Mouse (Mus musculus): ENCODE measurements around the gene Atg101. TPM values are rescaled to one million over a fixed set of nuclear protein-coding genes. Genes with fewer than 3 reads are reported as not detected.

Atg101 gene
- polyA plus RNA-seq, 1 experiment, result 2.8 TPM

GRCm38 (mm10) chr15:101277351-101277899 lies 6.6 kb upstream of the Atg101 start:
- no peaks in the 10 kb centered on the region; the same call in none of the 2 replicates for H3K4me1 ChIP-seq (ENCODE audit: control insufficient read depth)
- no peaks in the 10 kb centered on the region for H3K36me3 ChIP-seq (ENCODE audit: control insufficient read depth)
- no peak overlapping the region for H3K4me3 ChIP-seq (replicated peaks)
- H3K9me3 ChIP-seq (ENCODE audit: control insufficient read depth, low read length), result no peaks in the 10 kb centered on the region
- no peaks in the 10 kb centered on the region for H3K27me3 ChIP-seq (ENCODE audit: control insufficient read depth)
- no peak for TF ChIP-seq GATA1 (IDR thresholded peaks at IDR 0.05; ENCODE audit: low read length)
- no peak for TF ChIP-seq TAL1 (IDR thresholded peaks at IDR 0.05; ENCODE audit: low read length)

DNA sequence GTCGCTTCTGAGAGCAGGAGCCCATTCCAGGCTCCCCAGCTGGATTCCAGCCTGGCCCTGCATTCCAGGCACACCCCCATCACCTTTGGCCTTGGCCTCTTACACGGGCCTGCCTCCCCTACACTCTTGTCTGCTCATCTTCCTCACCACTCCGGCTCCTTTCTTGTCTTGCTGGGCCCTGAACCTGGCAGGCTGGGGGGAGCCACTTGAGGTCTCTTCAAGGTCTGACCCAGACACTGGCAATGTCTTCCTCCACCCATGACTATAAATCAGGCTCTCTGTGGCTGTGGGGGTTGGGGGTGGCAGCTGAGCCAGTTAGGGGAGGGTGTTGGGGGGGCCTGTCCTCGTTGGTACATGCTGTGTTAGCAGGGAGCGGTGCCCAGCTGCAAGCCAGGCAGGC lies 5.5 kb upstream of the Atg101 start:
- Histone ChIP-seq H3K4me1 (ENCODE audit: control insufficient read depth) (peaks cover 8% of the 10 kb centered on the region), H3K27me3 (ENCODE audit: control insufficient read depth) (no peaks in the 10 kb centered on the region), H3K9me3 (ENCODE audit: control insufficient read depth, low read length) (no peaks in the 10 kb centered on the region), H3K36me3 (ENCODE audit: control insufficient read depth) (no peaks in the 10 kb centered on the region), H3K4me3 (replicated peaks) (no peak overlapping the region)
- TF ChIP-seq GATA1 (IDR thresholded peaks at IDR 0.05; ENCODE audit: low read length) (no peak), TAL1 (IDR thresholded peaks at IDR 0.05; ENCODE audit: low read length) (no peak)

DNA sequence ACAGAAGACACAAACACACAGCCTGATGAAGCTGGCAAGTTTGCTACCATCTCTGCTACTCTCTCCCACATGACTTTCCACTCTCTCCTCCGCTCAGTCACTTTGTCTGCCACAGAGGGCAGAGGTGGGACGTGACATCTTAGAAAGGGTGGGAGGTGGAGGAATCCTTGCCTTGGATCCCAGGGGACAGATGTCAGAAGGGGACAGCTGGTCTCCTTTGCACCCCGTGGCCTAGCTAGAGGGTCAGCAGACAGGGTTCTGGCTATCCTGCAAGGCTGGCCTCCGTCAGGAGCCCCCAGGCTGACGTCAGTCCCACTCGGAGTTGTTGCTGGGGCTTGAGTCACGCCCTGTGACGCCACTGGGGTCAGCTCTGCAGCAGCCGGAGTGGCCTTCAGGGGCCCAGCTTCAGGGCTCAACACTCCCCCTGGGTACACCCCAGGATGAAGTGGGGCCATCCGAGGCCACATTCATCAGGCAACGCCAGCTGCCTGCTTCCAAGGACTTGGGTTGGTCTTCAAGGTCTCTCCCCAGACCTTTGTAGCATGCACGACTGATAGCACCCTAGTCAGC lies 4.6 kb upstream of the Atg101 start:
- TF ChIP-seq TAL1 (IDR thresholded peaks at IDR 0.05; ENCODE audit: low read length) (no peak), GATA1 (IDR thresholded peaks at IDR 0.05; ENCODE audit: low read length) (no peak)
- no peak overlapping the region for H3K4me3 ChIP-seq (replicated peaks)
- no peaks in the 10 kb centered on the region for H3K27me3 ChIP-seq (ENCODE audit: control insufficient read depth)
- no peaks in the 10 kb centered on the region for H3K36me3 ChIP-seq (ENCODE audit: control insufficient read depth)
- H3K9me3 ChIP-seq (ENCODE audit: control insufficient read depth, low read length), result no peaks in the 10 kb centered on the region
- peaks cover 12% of the 10 kb centered on the region for H3K4me1 ChIP-seq (ENCODE audit: control insufficient read depth)

DNA sequence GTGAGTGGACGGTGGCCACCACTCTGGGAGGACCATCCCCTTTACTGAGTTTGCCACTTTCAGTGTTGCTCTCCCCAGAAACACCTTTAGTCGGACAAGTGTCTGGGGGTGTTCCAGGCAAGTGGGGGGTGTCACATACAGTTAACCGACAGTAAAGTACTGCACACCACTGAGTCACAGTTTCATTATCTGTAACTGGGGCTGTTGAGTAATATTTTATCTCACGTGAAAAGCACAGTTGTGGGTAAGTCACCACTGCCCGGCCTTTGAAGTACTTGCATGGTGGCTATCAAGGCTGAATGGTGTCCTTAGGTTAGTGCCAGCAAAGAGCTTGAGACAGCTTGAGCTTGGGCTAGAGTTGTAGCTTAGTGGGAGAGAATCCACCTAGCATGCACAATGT lies 1.6 kb upstream of the Atg101 start:
- H3K4me1 ChIP-seq (ENCODE audit: control insufficient read depth), result peaks cover 38% of the 10 kb centered on the region
- H3K27me3 ChIP-seq (ENCODE audit: control insufficient read depth), result no peaks in the 10 kb centered on the region
- peaks cover 15% of the 10 kb centered on the region for H3K36me3 ChIP-seq (ENCODE audit: control insufficient read depth)
- no peaks in the 10 kb centered on the region for H3K9me3 ChIP-seq (ENCODE audit: control insufficient read depth, low read length)
- TF ChIP-seq TAL1 (IDR thresholded peaks at IDR 0.05; ENCODE audit: low read length) (no peak), GATA1 (IDR thresholded peaks at IDR 0.05; ENCODE audit: low read length) (no peak)
- H3K4me3 ChIP-seq (replicated peaks), result no peak overlapping the region

GRCm38 (mm10) chr15:101283183-101283910 lies 725 bp upstream of the Atg101 start:
- Histone ChIP-seq H3K27me3 (ENCODE audit: control insufficient read depth) (no peaks in the 10 kb centered on the region), H3K9me3 (ENCODE audit: control insufficient read depth, low read length) (no peaks in the 10 kb centered on the region), H3K4me1 (ENCODE audit: control insufficient read depth) (peaks cover 38% of the 10 kb centered on the region), H3K36me3 (ENCODE audit: control insufficient read depth) (peaks cover 23% of the 10 kb centered on the region), H3K4me3 (replicated peaks) (peak overlapping the region; percentile 70)
- TF ChIP-seq TAL1 (IDR thresholded peaks at IDR 0.05; ENCODE audit: low read length) (no peak), GATA1 (IDR thresholded peaks at IDR 0.05; ENCODE audit: low read length) (no peak)

- H3K4me1 ChIP-seq (ENCODE audit: control insufficient read depth), result peaks cover 38% of the 10 kb centered on the region
- TF ChIP-seq TAL1 (IDR thresholded peaks at IDR 0.05; ENCODE audit: low read length) (no peak), GATA1 (IDR thresholded peaks at IDR 0.05; ENCODE audit: low read length) (no peak)
- no peak overlapping the region for H3K4me3 ChIP-seq (replicated peaks)
- H3K27me3 ChIP-seq (ENCODE audit: control insufficient read depth), result no peaks in the 10 kb centered on the region
- H3K9me3 ChIP-seq (ENCODE audit: control insufficient read depth, low read length), result no peaks in the 10 kb centered on the region
- peaks cover 52% of the 10 kb centered on the region for H3K36me3 ChIP-seq (ENCODE audit: control insufficient read depth)
Measured at GRCm38 (mm10) chr15:101286129-101286770, 2.2 kb downstream of the Atg101 start.

GRCm38 (mm10) chr15:101287361-101287760 lies 3.3 kb downstream of the Atg101 start:
- no peak for TF ChIP-seq TAL1 (IDR thresholded peaks at IDR 0.05; ENCODE audit: low read length)
- no peak for TF ChIP-seq GATA1 (IDR thresholded peaks at IDR 0.05; ENCODE audit: low read length)
- H3K4me3 ChIP-seq (replicated peaks), result no peak overlapping the region
- peaks cover 38% of the 10 kb centered on the region for H3K4me1 ChIP-seq (ENCODE audit: control insufficient read depth)
- peaks cover 58% of the 10 kb centered on the region for H3K36me3 ChIP-seq (ENCODE audit: control insufficient read depth)
- H3K27me3 ChIP-seq (ENCODE audit: control insufficient read depth), result no peaks in the 10 kb centered on the region
- H3K9me3 ChIP-seq (ENCODE audit: control insufficient read depth, low read length), result no peaks in the 10 kb centered on the region

GRCm38 (mm10) chr15:101290354-101290753 lies 6.3 kb downstream of the Atg101 start:
- Histone ChIP-seq H3K4me3 (replicated peaks) (no peak overlapping the region), H3K36me3 (ENCODE audit: control insufficient read depth) (peaks cover 58% of the 10 kb centered on the region), H3K4me1 (ENCODE audit: control insufficient read depth) (peaks cover 18% of the 10 kb centered on the region), H3K27me3 (ENCODE audit: control insufficient read depth) (no peaks in the 10 kb centered on the region), H3K9me3 (ENCODE audit: control insufficient read depth, low read length) (no peaks in the 10 kb centered on the region)
- TF ChIP-seq TAL1 (IDR thresholded peaks at IDR 0.05; ENCODE audit: low read length) (no peak), GATA1 (IDR thresholded peaks at IDR 0.05; ENCODE audit: low read length) (no peak)

DNA sequence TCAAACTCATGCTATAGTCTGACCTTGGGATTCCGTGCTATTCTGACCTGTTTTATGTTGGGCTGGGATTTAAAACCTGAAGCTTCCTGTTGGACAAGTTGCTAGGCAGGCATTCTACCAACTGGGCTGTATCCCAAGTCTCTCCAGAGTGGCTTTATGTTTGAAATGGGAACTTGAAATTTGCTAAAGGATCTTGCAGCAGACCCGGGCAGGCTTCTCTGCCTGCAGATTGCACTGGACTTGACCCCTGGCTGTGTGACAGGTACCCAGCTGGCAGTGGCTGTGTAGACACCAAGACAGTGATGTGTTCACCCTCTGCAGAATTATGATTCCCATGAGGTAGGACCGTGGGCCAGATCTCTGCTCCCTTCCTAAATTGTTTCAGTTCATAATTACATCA lies 7.9 kb downstream of the Atg101 start:
- Histone ChIP-seq H3K27me3 (ENCODE audit: control insufficient read depth) (no peaks in the 10 kb centered on the region), H3K4me1 (ENCODE audit: control insufficient read depth) (peaks cover 3% of the 10 kb centered on the region), H3K36me3 (ENCODE audit: control insufficient read depth) (peaks cover 48% of the 10 kb centered on the region), H3K9me3 (ENCODE audit: control insufficient read depth, low read length) (no peaks in the 10 kb centered on the region), H3K4me3 (replicated peaks) (no peak overlapping the region)
- TF ChIP-seq GATA1 (IDR thresholded peaks at IDR 0.05; ENCODE audit: low read length), result no peak
- TF ChIP-seq TAL1 (IDR thresholded peaks at IDR 0.05; ENCODE audit: low read length), result no peak
